Mouse (Mus musculus) kidney, adult 2 months (tissue): ENCODE data around the gene Ampd3. TPM values are rescaled to one million over a fixed set of nuclear protein-coding genes. Genes with fewer than 3 reads are reported as not detected.
A peak's percentile ranks its signal among the peaks of the same experiment; 100 is the strongest.

Source experiments
- DNase-seq: peaks from one replicate; pipeline ENCODE4 v3.0.0; 2021
- H3K27ac ChIP-seq: fragments of 200-500 bp; 2 replicates; pipeline ENCODE4 v1.5.1; 2012; ENCODE audit warnings: low read depth, low read length, control low read depth, inconsistent platforms; ENCODE audit not compliant: insufficient read depth
- H3K27me3 ChIP-seq: fragments of 200-500 bp; replicated peaks from 2 replicates; pipeline ENCODE4 v1.6.1; 2012; ENCODE audit warnings: mild to moderate bottlenecking, moderate library complexity, low read length, inconsistent platforms; ENCODE audit not compliant: control insufficient read depth, insufficient read depth
- H3K36me3 ChIP-seq: fragments of 200-500 bp; 2 replicates; pipeline ENCODE4 v1.6.1; 2012; ENCODE audit warnings: mild to moderate bottlenecking, moderate library complexity, low read length, inconsistent platforms; ENCODE audit not compliant: control insufficient read depth, insufficient read depth
- H3K4me1 ChIP-seq: fragments of 200-500 bp; 2 replicates; pipeline ENCODE4 v1.6.1; 2011; ENCODE audit warnings: low read length; ENCODE audit not compliant: control insufficient read depth, insufficient read depth
- H3K4me3 ChIP-seq: fragments of 200-500 bp; 2 replicates; pipeline ENCODE4 v1.5.1; 2011; ENCODE audit warnings: mild to moderate bottlenecking, low read depth, low read length, control low read depth; ENCODE audit not compliant: insufficient read depth
- CTCF ChIP-seq: fragments of 200-500 bp; conservative IDR thresholded peaks from 2 replicates; pipeline ENCODE4 v1.5.1; 2011; ENCODE audit warnings: low read depth, mild to moderate bottlenecking, control low read depth, low read length, moderate library complexity, mixed read lengths; ENCODE audit not compliant: insufficient read depth, insufficient read length
- POLR2A ChIP-seq: fragments of 200-500 bp; IDR thresholded peaks from one replicate; pipeline ENCODE4 v1.6.1; 2011; ENCODE audit warnings: low read depth, low read length, control low read depth
- WGBS: fragments of 180-500 bp; shearing (Covaris S2); methylation state at CpG from one replicate; pipeline ENCODE4 v1.1.7; 2018; 5-methylcytosine and 5-hydroxymethylcytosine counted together
- polyA plus RNA-seq: library from polyadenylated mRNA; depleted of rRNA; stranded (reverse); fragments of >200 nt; gene quantifications from 2 replicates; pipeline ENCODE4 v1.2.3, GENCODE M21; 2012

Ampd3 gene
- polyA plus RNA-seq, 1 experiment, result 23.4 TPM

DNA sequence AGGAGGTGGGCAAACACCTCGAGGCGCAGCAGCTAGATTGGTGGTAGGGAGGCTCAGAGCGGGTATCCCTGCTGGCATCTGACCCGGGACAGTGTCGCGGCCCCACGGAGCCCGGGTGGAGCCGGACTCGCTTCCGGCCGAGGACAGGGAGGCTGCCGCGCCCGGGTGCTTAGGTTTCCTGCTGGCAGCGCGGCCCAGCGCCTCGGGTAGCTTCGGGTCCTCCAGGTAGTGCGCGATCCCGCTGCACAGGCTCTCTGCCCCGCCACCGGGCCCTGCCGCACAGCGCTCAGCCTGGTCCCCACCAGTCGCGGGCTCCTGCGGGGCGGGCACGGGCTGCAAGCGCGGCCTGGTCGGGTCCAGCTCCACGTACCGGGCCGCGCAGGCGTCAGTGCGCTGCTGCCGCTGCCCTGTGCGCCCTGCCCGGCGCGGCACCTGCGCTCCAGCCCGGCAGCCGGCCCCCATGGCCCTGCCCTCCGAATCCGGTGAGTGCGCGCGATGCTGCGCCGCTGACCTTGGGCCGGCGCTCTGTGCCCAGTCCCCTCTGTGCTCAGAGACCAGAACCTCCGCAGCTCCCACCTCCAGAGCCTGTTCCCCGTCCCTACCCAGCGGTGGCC is 552 bp downstream of the Ampd3 start:
- Histone ChIP-seq H3K27me3 (no peaks in the 10 kb centered on the region), H3K36me3 (no peaks in the 10 kb centered on the region), H3K4me3 (peak overlapping the region; percentile 74), H3K27ac (peak overlapping the region; percentile 96), H3K4me1 (peaks cover 19% of the 10 kb centered on the region)
- DNase-seq, result peak; percentile 63
- 3% methylated on average over 60 of the region's 61 CpGs for WGBS
- TF ChIP-seq CTCF (no peak), POLR2A (no peak)

- TF ChIP-seq CTCF (no peak), POLR2A (no peak)
- Histone ChIP-seq H3K27me3 (no peaks in the 10 kb centered on the region), H3K36me3 (no peaks in the 10 kb centered on the region), H3K4me3 (peak overlapping the region; percentile 74), H3K27ac (peak overlapping the region; percentile 96), H3K4me1 (peaks cover 19% of the 10 kb centered on the region)
- peak; percentile 67 for DNase-seq
- 31% methylated on average over 4 of the region's 4 CpGs for WGBS
Observed at GRCm38 (mm10) chr7:110769094-110769493, 1.1 kb downstream of the Ampd3 start.

GRCm38 (mm10) chr7:110770949-110771348 is 2.9 kb downstream of the Ampd3 start:
- 94% methylated on average over 4 of the region's 4 CpGs for WGBS
- H3K4me1 ChIP-seq, result peaks cover 21% of the 10 kb centered on the region
- H3K27ac ChIP-seq, result no peak overlapping the region
- H3K36me3 ChIP-seq, result no peaks in the 10 kb centered on the region
- no peaks in the 10 kb centered on the region for H3K27me3 ChIP-seq
- no peak overlapping the region for H3K4me3 ChIP-seq
- no peak for DNase-seq
- TF ChIP-seq POLR2A, result no peak
- no peak for TF ChIP-seq CTCF

- WGBS, result 28% methylated on average over 3 of the region's 3 CpGs
- H3K27ac ChIP-seq, result peak overlapping the region; percentile 86
Observed at GRCm38 (mm10) chr7:110772343-110772742, 4.3 kb downstream of the Ampd3 start.

DNA sequence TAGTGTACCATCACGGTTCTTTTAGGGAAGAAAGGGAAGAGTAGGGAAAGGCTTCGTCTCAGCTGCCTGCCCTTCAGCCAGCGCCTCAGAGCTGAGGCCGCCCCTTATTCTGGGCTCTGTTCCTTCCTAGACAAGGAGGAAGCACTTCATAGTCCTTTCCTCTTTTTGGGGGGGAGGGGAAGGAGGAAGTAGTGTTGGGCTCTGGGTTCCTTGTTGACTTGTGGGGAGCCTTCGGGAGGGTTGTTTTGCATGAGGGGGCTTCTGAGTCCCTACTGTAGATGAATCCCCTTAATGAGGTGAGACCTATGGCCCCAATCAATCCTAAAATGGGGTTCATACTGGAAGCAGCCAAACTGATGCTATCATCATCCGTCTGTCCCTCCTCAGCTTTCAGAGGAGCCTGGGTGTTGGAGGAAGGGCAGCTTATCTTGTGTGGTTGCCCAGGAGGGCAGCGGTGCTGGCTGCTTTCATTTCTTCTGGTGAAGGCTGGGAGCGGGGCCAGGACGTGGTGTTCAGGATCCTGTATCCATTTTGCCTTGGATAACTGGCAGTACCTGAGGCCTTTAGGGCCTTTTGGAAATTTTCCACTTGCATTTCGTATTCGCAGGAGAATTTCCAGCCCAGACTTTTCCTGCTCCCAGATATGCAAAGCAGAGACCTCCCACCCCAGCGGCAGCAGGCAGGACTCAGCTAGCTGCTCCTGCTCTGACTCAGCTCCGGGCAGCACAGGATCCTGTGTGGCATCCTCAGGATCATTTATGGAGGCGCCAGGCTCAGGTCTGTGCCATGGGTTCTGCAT is 5.4 kb downstream of the Ampd3 start:
- no peaks in the 10 kb centered on the region for H3K27me3 ChIP-seq
- H3K4me3 ChIP-seq, result peak overlapping the region; percentile 15; the same call in 1 of the 2 replicates
- peak; percentile 93 for DNase-seq
- no peaks in the 10 kb centered on the region for H3K36me3 ChIP-seq
- TF ChIP-seq POLR2A (no peak), CTCF (no peak)
- 35% methylated on average over 14 of the region's 14 CpGs for WGBS
- H3K27ac ChIP-seq, result peak overlapping the region; percentile 86
- peaks cover 21% of the 10 kb centered on the region for H3K4me1 ChIP-seq

More at GRCm38 (mm10) chr7:110772343-110772742, 4.3 kb downstream of the Ampd3 start:
- H3K4me3 ChIP-seq, result no peak overlapping the region
- TF ChIP-seq POLR2A (no peak), CTCF (no peak)
- H3K36me3 ChIP-seq, result no peaks in the 10 kb centered on the region
- H3K27me3 ChIP-seq, result no peaks in the 10 kb centered on the region
- H3K4me1 ChIP-seq, result peaks cover 21% of the 10 kb centered on the region
- peak; percentile 71 for DNase-seq

GRCm38 (mm10) chr7:110774077-110774476 is 6.1 kb downstream of the Ampd3 start:
- WGBS, result 64% methylated on average over 1 of the region's 1 CpGs
- Histone ChIP-seq H3K27ac (peak overlapping the region; percentile 86), H3K27me3 (no peaks in the 10 kb centered on the region), H3K4me3 (peak overlapping the region; percentile 23; the same call in 1 of the 2 replicates), H3K36me3 (no peaks in the 10 kb centered on the region; the same call in 1 of the 2 replicates), H3K4me1 (peaks cover 21% of the 10 kb centered on the region)
- DNase-seq, result peak; percentile 54
- TF ChIP-seq POLR2A, result no peak
- no peak for TF ChIP-seq CTCF

GRCm38 (mm10) chr7:110774674-110775073 is 6.7 kb downstream of the Ampd3 start:
- H3K4me1 ChIP-seq, result peaks cover 18% of the 10 kb centered on the region
- H3K4me3 ChIP-seq, result no peak overlapping the region
- H3K27me3 ChIP-seq, result no peaks in the 10 kb centered on the region
- H3K27ac ChIP-seq, result 0 out of 2 replicates have a peak overlapping the region, but pooled peaks have one; percentile 7
- TF ChIP-seq CTCF (no peak), POLR2A (no peak)
- H3K36me3 ChIP-seq, result no peaks in the 10 kb centered on the region; the same call in 1 of the 2 replicates
- DNase-seq, result no peak
- WGBS, result 93% methylated on average over 8 of the region's 8 CpGs
